Mouse (Mus musculus): Measurements from ENCODE around the gene Wdr37.

DNA sequence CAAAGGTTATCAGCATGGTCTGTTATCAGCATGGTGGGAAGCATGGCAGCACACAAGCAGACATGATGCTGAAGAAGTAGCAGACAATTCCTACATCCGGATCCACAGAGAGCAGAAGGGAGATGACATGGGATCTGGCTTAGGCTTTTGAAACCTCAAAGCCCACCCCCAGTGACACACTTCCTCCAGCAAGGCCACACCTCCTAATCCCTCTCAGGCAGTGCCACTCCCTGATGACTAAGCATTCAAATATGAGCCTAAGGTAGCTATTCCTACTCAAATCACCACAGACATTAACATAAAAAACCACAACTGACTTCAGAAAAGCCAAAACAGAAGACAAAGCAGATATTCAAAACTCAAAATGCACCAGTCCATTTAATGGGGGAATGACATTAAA is 42.8 kb downstream of the Wdr37 start:
- TF ChIP-seq POLR2A (IDR thresholded peaks at IDR 0.05; ENCODE audit: borderline replicate concordance, low read depth, low read length) = no peak
- no peak for TF ChIP-seq CTCF (IDR thresholded peaks at IDR 0.05; ENCODE audit: low read depth, low read length)
